21 mouse cellular contexts compared by ENCODE assay signal in the genomic region with DNA sequence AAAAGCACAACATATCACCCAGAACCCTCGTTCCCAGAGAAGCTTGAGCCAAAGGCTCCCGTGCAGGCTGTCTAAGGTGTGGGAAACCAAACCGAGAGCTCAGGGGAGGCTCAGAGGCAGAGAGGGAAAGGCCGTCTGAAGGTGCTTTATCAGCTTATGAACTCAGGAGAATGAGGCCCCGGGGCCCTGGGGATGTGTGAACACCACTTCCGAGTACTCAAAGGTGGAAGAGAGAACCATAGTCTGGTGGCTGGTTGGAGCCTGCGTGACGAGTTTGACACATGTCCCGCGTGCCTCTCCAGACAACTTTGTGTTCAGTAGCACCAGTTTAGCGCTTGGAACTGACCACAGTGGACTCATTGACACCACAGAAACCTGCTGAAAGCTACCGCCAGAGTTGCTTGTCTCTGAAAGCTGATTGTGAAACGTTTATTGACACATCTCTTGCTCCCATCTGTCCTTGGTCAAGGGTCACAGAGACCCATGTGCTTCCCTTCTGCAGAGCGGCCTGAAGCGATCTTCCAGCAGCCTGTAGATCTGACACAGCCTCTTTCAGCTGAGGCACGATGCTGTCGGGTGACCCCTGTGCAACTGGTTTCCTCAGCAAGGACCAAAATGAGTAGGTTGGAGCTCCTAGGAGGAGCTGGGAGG. TPM values are rescaled to one million over a fixed set of nuclear protein-coding genes. Genes with fewer than 3 reads are reported as not detected.
A peak's percentile ranks its signal among the peaks of the same experiment; 100 is the strongest.
DNase-seq lines count a peak whose midpoint lies in the region; ATAC-seq lines count a peak whose summit lies in the region.
"Had no signal": no experiment of that assay in that cellular context is flagged by ENCODE, and none has a peak within 500 bp of the region (broad histone marks: within the 10 kb centered on the region; RNA-seq: fewer than 3 reads in every experiment).

No protein-coding gene starts in this region.

- H3K27me3 ChIP-seq in midbrain, embryonic 11.5 days (ENCODE audit: control insufficient read depth, insufficient read depth, low read length): no peaks in the 10 kb centered on the region
- H3K27me3 ChIP-seq in midbrain, embryonic 13.5 days: no peaks in the 10 kb centered on the region
- H3K27me3 ChIP-seq: forebrain, embryonic 15.5 days; Patski had no signal

- H3K4me2 ChIP-seq in midbrain, embryonic 11.5 days: no peak overlapping the region
- no peak overlapping the region for H3K4me2 ChIP-seq in midbrain, embryonic 13.5 days (replicated peaks)
- H3K4me2 ChIP-seq: forebrain, embryonic 15.5 days; heart, embryonic 11.5 days had no signal

- no peaks in the 10 kb centered on the region for H3K36me3 ChIP-seq in midbrain, embryonic 11.5 days (ENCODE audit: control insufficient read depth, insufficient read depth, low read length)
- no peaks in the 10 kb centered on the region for H3K36me3 ChIP-seq in midbrain, embryonic 13.5 days
- H3K36me3 ChIP-seq: embryonic facial prominence, embryonic 10.5 days; forebrain, embryonic 15.5 days had no signal

- no peak for ATAC-seq in midbrain, embryonic 11.5 days (ENCODE audit: low FRiP score)
- no peak for ATAC-seq in midbrain, embryonic 13.5 days
- ATAC-seq: forebrain, embryonic 15.5 days; inflammation-experienced regulatory T-cells, adult 6 months; Patski had no signal

- peak; percentile 11 for DNase-seq in adrenal gland, postnatal 10 days
- no peak for DNase-seq in adrenal gland, postnatal 4 days (ENCODE audit: low spot score in 2 of 2)
- DNase-seq in midbrain, embryonic 11.5 days (ENCODE audit: low spot score, missing footprints): peak; percentile 82
- DNase-seq in liver: peak; percentile 19
- DNase-seq in lung, postnatal 36 days: peak; percentile 10
- DNase-seq in spleen, adult 18-20 months: no peak
- no peak for DNase-seq in heart, postnatal 4 days
- DNase-seq: cerebellum, adult 9-10 months; gastrocnemius, postnatal 10 days; right cerebral cortex, adult 18-20 months; thymus, postnatal 4 days had no signal

- H3K4me1 ChIP-seq in midbrain, embryonic 11.5 days (ENCODE audit: control insufficient read depth, insufficient read depth, low read length): no peaks in the 10 kb centered on the region
- no peaks in the 10 kb centered on the region for H3K4me1 ChIP-seq in midbrain, embryonic 13.5 days (replicated peaks)
- H3K4me1 ChIP-seq: embryonic facial prominence, embryonic 10.5 days; forebrain, embryonic 15.5 days had no signal

- no peak overlapping the region for H3K4me3 ChIP-seq in midbrain, embryonic 11.5 days (ENCODE audit: low read depth, low read length)
- no peak overlapping the region for H3K4me3 ChIP-seq in midbrain, embryonic 13.5 days (replicated peaks)
- H3K4me3 ChIP-seq: embryonic facial prominence, embryonic 10.5 days; erythroblast, embryonic 14.5 days; forebrain, embryonic 15.5 days had no signal

- H3K27ac ChIP-seq in midbrain, embryonic 11.5 days (ENCODE audit: low read depth, low read length): no peak overlapping the region
- no peak overlapping the region for H3K27ac ChIP-seq in midbrain, embryonic 13.5 days
- H3K27ac ChIP-seq: embryonic facial prominence, embryonic 10.5 days; forebrain, embryonic 15.5 days; kidney, postnatal 0 days; stomach, postnatal 0 days had no signal

- no peaks in the 10 kb centered on the region for H3K9me3 ChIP-seq in midbrain, embryonic 11.5 days (ENCODE audit: control insufficient read depth, low read length)
- H3K9me3 ChIP-seq in midbrain, embryonic 13.5 days: no peaks in the 10 kb centered on the region
- H3K9me3 ChIP-seq: embryonic facial prominence, embryonic 10.5 days; forebrain, embryonic 15.5 days had no signal

- H3K9ac ChIP-seq in midbrain, embryonic 11.5 days (ENCODE audit: low read length): no peak overlapping the region
- no peak overlapping the region for H3K9ac ChIP-seq in midbrain, embryonic 13.5 days (replicated peaks)
- H3K9ac ChIP-seq: forebrain, embryonic 15.5 days had no signal

- WGBS in midbrain, embryonic 11.5 days: 79% methylated on average over 17 of the region's 17 CpGs
- 85% methylated on average over 17 of the region's 17 CpGs for WGBS in midbrain, embryonic 13.5 days

RNA-seq across cellular contexts. Expression of a gene that starts 56.5 kb away (rescaled TPM):
- 1 to 10 TPM; 5.0 to 5.4 TPM for total RNA-seq in adrenal gland, postnatal 10 days (2021)
- total RNA-seq in adrenal gland, postnatal 4 days (2021): 1 to 10 TPM; 7.3 to 8.2 TPM
- polyA plus RNA-seq in midbrain, embryonic 11.5 days (2014; fragmentation: Nextera tagmentation; extraction: Ambion mirVana): 7.1 and 10.1 TPM in 2 replicates
- 24.9 and 26.9 TPM in 2 replicates for polyA plus RNA-seq in midbrain, embryonic 13.5 days (2015; fragmentation: Nextera tagmentation; extraction: Ambion mirVana)
- 10 to 100 TPM; 14.6 to 16.1 TPM for total RNA-seq in heart, postnatal 4 days (2021)
- total RNA-seq: megakaryocyte-erythroid progenitor cell, adult 5-6 weeks had no signal
- polyA plus RNA-seq: erythroblast, embryonic 14.5 days had no signal

Comparison
In these comparisons a context has a peak if more than half of its experiments do, and no peak if none do; other contexts are left out.
1. DNase-seq: peak in adrenal gland, postnatal 10 days (single experiment), midbrain, embryonic 11.5 days (single experiment), liver (single experiment) and lung, postnatal 36 days (single experiment); none in adrenal gland, postnatal 4 days (0 of 2), spleen, adult 18-20 months (0 of 2) and heart, postnatal 4 days (single experiment).